ENCODE assay signal across 21 mouse cellular contexts in the genomic region with DNA sequence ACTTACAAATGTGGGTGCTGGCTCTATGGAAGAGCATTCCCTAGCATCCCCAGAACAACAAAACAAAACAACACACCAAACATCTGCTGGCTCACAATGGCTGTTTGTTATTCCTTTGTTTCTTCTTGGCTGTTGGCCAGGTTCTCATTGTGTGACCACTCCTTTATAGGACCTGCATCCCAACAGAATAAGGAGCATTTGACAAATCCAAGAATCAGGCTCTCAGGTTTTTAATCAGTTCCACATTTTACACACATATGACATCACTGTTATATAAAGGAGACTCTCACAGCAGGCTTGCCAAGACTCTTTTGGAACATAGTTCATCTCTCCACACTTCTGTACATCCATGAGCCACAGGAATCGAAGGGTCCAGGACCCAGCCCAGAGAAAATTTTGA. TPM values are rescaled to one million over a fixed set of nuclear protein-coding genes. Genes with fewer than 3 reads are reported as not detected.
A peak's percentile ranks its signal among the peaks of the same experiment; 100 is the strongest.
DNase-seq lines count a peak whose midpoint lies in the region; ATAC-seq and TF ChIP-seq lines count a peak whose summit lies in the region.
"Had no signal": no experiment of that assay in that cellular context is flagged by ENCODE, and none has a peak within 500 bp of the region (broad histone marks: within the 10 kb centered on the region; RNA-seq: fewer than 3 reads in every experiment).

No protein-coding gene starts in this region.

- H3K4me2 ChIP-seq in lung, embryonic 14.5 days = no peak overlapping the region
- H3K4me2 ChIP-seq in midbrain, embryonic 13.5 days (replicated peaks) = no peak overlapping the region
- H3K4me2 ChIP-seq: embryonic facial prominence, embryonic 12.5 days; hindbrain, embryonic 12.5 days; intestine, embryonic 15.5 days; liver, embryonic 11.5 days; midbrain, embryonic 15.5 days had no signal

- 61% methylated on average over 1 of the region's 1 CpGs for WGBS in lung, embryonic 14.5 days
- WGBS in midbrain, embryonic 13.5 days = 64% methylated on average over 1 of the region's 1 CpGs
- WGBS in midbrain, embryonic 10.5 days = 90% methylated on average over 1 of the region's 1 CpGs

- DNase-seq in layer of hippocampus, adult 11-12 months (ENCODE audit: low spot score) = peak; percentile 33
- no peak for DNase-seq in layer of hippocampus, postnatal 36 days
- peak; percentile 11 for DNase-seq in lung, embryonic 14.5 days
- no peak for DNase-seq in lung, postnatal 25 days (ENCODE audit: low spot score)
- DNase-seq in NIH3T3 (ENCODE audit: low read depth) = peak; percentile 70
- DNase-seq in midbrain, embryonic 10.5 days (ENCODE audit: low spot score) = no peak
- DNase-seq: cerebellum, adult 11 months; cerebellum, postnatal 36 days; lung, postnatal 4 days; thymus, adult 18-20 months had no signal

- H3K36me3 ChIP-seq in lung, embryonic 14.5 days (ENCODE audit: insufficient read depth) = no peaks in the 10 kb centered on the region
- no peaks in the 10 kb centered on the region for H3K36me3 ChIP-seq in midbrain, embryonic 13.5 days
- H3K36me3 ChIP-seq in midbrain, embryonic 10.5 days = no peaks in the 10 kb centered on the region
- H3K36me3 ChIP-seq: embryonic facial prominence, embryonic 12.5 days; forebrain, embryonic 10.5 days; hindbrain, embryonic 12.5 days; intestine, embryonic 15.5 days; midbrain, embryonic 15.5 days had no signal

- H3K4me3 ChIP-seq in lung, embryonic 14.5 days (ENCODE audit: low read depth, low read length) = no peak overlapping the region
- no peak overlapping the region for H3K4me3 ChIP-seq in cortical plate, adult 2 months (ENCODE audit: insufficient read depth, low read length)
- H3K4me3 ChIP-seq in midbrain, embryonic 13.5 days (replicated peaks) = no peak overlapping the region
- no peak overlapping the region for H3K4me3 ChIP-seq in midbrain, embryonic 10.5 days
- H3K4me3 ChIP-seq: embryonic facial prominence, embryonic 12.5 days; forebrain, embryonic 10.5 days; hindbrain, embryonic 12.5 days; intestine, embryonic 15.5 days; midbrain, embryonic 15.5 days had no signal

- H3K9ac ChIP-seq in lung, embryonic 14.5 days = no peak overlapping the region
- no peak overlapping the region for H3K9ac ChIP-seq in midbrain, embryonic 13.5 days (replicated peaks)
- H3K9ac ChIP-seq: embryonic facial prominence, embryonic 12.5 days; hindbrain, embryonic 12.5 days; intestine, embryonic 15.5 days; midbrain, embryonic 15.5 days had no signal

- H3K9me3 ChIP-seq in lung, embryonic 14.5 days (ENCODE audit: low read depth, low read length) = no peaks in the 10 kb centered on the region
- H3K9me3 ChIP-seq in midbrain, embryonic 13.5 days = no peaks in the 10 kb centered on the region
- H3K9me3 ChIP-seq in midbrain, embryonic 10.5 days (replicated peaks) = no peaks in the 10 kb centered on the region
- H3K9me3 ChIP-seq: embryonic facial prominence, embryonic 12.5 days; forebrain, embryonic 10.5 days; hindbrain, embryonic 12.5 days; intestine, embryonic 15.5 days; midbrain, embryonic 15.5 days had no signal

- no peak overlapping the region for H3K27ac ChIP-seq in lung, embryonic 14.5 days (ENCODE audit: low read depth)
- H3K27ac ChIP-seq in cortical plate, adult 2 months (ENCODE audit: insufficient read depth, low read length) = peak overlapping the region; percentile 17; the same call in 1 of the 2 replicates
- H3K27ac ChIP-seq in midbrain, embryonic 13.5 days = no peak overlapping the region
- no peak overlapping the region for H3K27ac ChIP-seq in midbrain, embryonic 10.5 days (replicated peaks)
- H3K27ac ChIP-seq: embryonic facial prominence, embryonic 12.5 days; forebrain, embryonic 10.5 days; hindbrain, embryonic 12.5 days; intestine, embryonic 15.5 days; midbrain, embryonic 15.5 days had no signal

- no peak for TF ChIP-seq POLR2A in cortical plate, adult 2 months (IDR thresholded peaks at IDR 0.05; ENCODE audit: extremely low read depth, insufficient read depth, low read length)

- H3K27me3 ChIP-seq in lung, embryonic 14.5 days (ENCODE audit: insufficient read depth, low read length) = no peaks in the 10 kb centered on the region
- 0 out of 2 replicates have a peak, but pooled peaks cover 3% of the 10 kb centered on the region for H3K27me3 ChIP-seq in midbrain, embryonic 13.5 days
- H3K27me3 ChIP-seq in midbrain, embryonic 10.5 days (ENCODE audit: low read depth, poor library complexity, severe bottlenecking) = no peaks in the 10 kb centered on the region
- H3K27me3 ChIP-seq: embryonic facial prominence, embryonic 12.5 days; hindbrain, embryonic 12.5 days; intestine, embryonic 15.5 days; midbrain, embryonic 15.5 days had no signal

- H3K4me1 ChIP-seq in lung, embryonic 14.5 days (ENCODE audit: insufficient read depth) = no peaks in the 10 kb centered on the region
- H3K4me1 ChIP-seq in cortical plate, adult 2 months (ENCODE audit: control insufficient read depth, insufficient read depth, low read length) = peaks cover 4% of the 10 kb centered on the region
- no peaks in the 10 kb centered on the region for H3K4me1 ChIP-seq in midbrain, embryonic 13.5 days (replicated peaks)
- no peaks in the 10 kb centered on the region for H3K4me1 ChIP-seq in midbrain, embryonic 10.5 days
- H3K4me1 ChIP-seq: embryonic facial prominence, embryonic 12.5 days; forebrain, embryonic 10.5 days; hindbrain, embryonic 12.5 days; intestine, embryonic 15.5 days; midbrain, embryonic 15.5 days had no signal

- ATAC-seq in lung, embryonic 14.5 days (ENCODE audit: insufficient read depth) = no peak
- ATAC-seq in midbrain, embryonic 13.5 days = no peak
- ATAC-seq: intestine, embryonic 15.5 days; midbrain, embryonic 15.5 days had no signal

- no peak for TF ChIP-seq CTCF in lung, embryonic 14.5 days (IDR thresholded peaks at IDR 0.05; ENCODE audit: low read depth)
- no peak for TF ChIP-seq CTCF in cortical plate, adult 2 months (IDR thresholded peaks at IDR 0.05; ENCODE audit: extremely low read depth, insufficient read depth, low read length)

RNA-seq across cellular contexts. Expression of a gene that starts 9.3 kb away (rescaled TPM):
- total RNA-seq in layer of hippocampus, postnatal 36 days (2021) = 10 to 100 TPM; 47.8 to 48.9 TPM
- polyA plus RNA-seq in lung, embryonic 14.5 days (2014; fragmentation: Nextera tagmentation; extraction: Ambion mirVana) = 61.1 and 65.0 TPM in 2 replicates
- polyA plus RNA-seq in cortical plate, adult 2 months (2012; rRNA removed) = 41.5 and 41.8 TPM in 2 replicates
- 51.2 and 53.7 TPM in 2 replicates for polyA plus RNA-seq in midbrain, embryonic 13.5 days (2015; fragmentation: Nextera tagmentation; extraction: Ambion mirVana)
- 76.6 and 78.3 TPM in 2 replicates for polyA plus RNA-seq in midbrain, embryonic 10.5 days (2016; fragmentation: Nextera tagmentation; extraction: Ambion mirVana)

RNA-seq across cellular contexts. Expression of a gene that starts 46.5 kb away (rescaled TPM):
- not detected for total RNA-seq in layer of hippocampus, postnatal 36 days (2021)
- polyA plus RNA-seq in lung, embryonic 14.5 days (2014; fragmentation: Nextera tagmentation; extraction: Ambion mirVana) = 0.28 and 0.47 TPM in 2 replicates
- 0.06 TPM in 1 of 2 replicates, not detected in the other for polyA plus RNA-seq in cortical plate, adult 2 months (2012; rRNA removed)
- 0.24 TPM in 1 of 2 replicates, not detected in the other for polyA plus RNA-seq in midbrain, embryonic 13.5 days (2015; fragmentation: Nextera tagmentation; extraction: Ambion mirVana)
- polyA plus RNA-seq in midbrain, embryonic 10.5 days (2016; fragmentation: Nextera tagmentation; extraction: Ambion mirVana) = 0.07 and 0.20 TPM in 2 replicates
- total RNA-seq: layer of hippocampus, adult 8-10 months had no signal
- polyA plus RNA-seq: heart, embryonic 14.5 days; hindbrain, embryonic 12.5 days; kidney, embryonic 16.5 days; liver, embryonic 11.5 days had no signal

Comparison
In these comparisons a context has a peak if more than half of its experiments do, and no peak if none do; other contexts are left out.
1. DNase-seq: peak in layer of hippocampus, adult 11-12 months (single experiment), lung, embryonic 14.5 days (single experiment) and NIH3T3 (single experiment); none in layer of hippocampus, postnatal 36 days (0 of 2), lung, postnatal 25 days (single experiment) and midbrain, embryonic 10.5 days (single experiment).